Comparison of ENCODE assay signal across 19 mouse cellular contexts in the genomic region with DNA sequence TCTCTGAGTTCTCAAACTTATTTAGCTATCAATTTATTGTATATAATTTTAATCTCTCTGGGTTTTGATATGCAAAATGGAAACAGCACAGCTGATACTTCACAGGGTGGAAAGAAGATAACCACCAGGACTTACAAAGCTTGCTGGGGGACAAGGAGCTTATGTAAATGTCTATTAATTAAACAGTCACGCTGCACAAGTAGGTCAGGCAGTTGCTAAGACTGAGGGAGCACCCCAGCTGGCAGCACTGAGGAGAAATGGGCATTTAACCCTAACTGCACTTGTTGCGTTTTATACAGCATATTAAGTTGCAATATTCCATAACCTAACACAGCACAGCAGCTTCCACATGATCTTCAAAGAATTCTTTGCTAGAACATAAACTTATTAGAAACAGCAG. TPM values are rescaled to one million over a fixed set of nuclear protein-coding genes. Genes with fewer than 3 reads are reported as not detected.
DNase-seq lines count a peak whose midpoint lies in the region; ATAC-seq and TF ChIP-seq lines count a peak whose summit lies in the region.
"Had no signal": no experiment of that assay in that cellular context is flagged by ENCODE, and none has a peak within 500 bp of the region (broad histone marks: within the 10 kb centered on the region; RNA-seq: fewer than 3 reads in every experiment).

No protein-coding gene starts in this region.

- no peak for TF ChIP-seq CTCF in forebrain, postnatal 0 days (IDR thresholded peaks at IDR 0.05; ENCODE audit: low read depth)
- TF ChIP-seq CTCF in kidney, adult 2 months (conservative IDR thresholded peaks at IDR 0.05; ENCODE audit: insufficient read depth, insufficient read length, low read depth, low read length) = no peak
- TF ChIP-seq CTCF in hindbrain, postnatal 0 days (IDR thresholded peaks at IDR 0.05; ENCODE audit: low read depth) = no peak

- DNase-seq in forebrain, postnatal 0 days = no peak
- DNase-seq in kidney, adult 2 months = peak; percentile 32
- no peak for DNase-seq in kidney, adult 11 months
- no peak for DNase-seq in hindbrain, postnatal 0 days (ENCODE audit: low spot score)
- peak; percentile 49 for DNase-seq in retina, adult 2 months (ENCODE audit: low read depth, low spot score)
- no peak for DNase-seq in heart, embryonic 10.5 days (ENCODE audit: low spot score)
- DNase-seq in heart, adult 18-20 months = no peak
- DNase-seq: adrenal gland, postnatal 25 days; cerebellum, adult 2 months; gastrocnemius, postnatal 36 days; lung, postnatal 4 days had no signal

- WGBS in forebrain, embryonic 13.5 days = 21% methylated on average over 2 of the region's 2 CpGs
- 21% methylated on average over 2 of the region's 2 CpGs for WGBS in forebrain, postnatal 0 days
- WGBS in kidney, adult 2 months = 48% methylated on average over 2 of the region's 2 CpGs
- WGBS in hindbrain, postnatal 0 days = 22% methylated on average over 2 of the region's 2 CpGs
- 67% methylated on average over 2 of the region's 2 CpGs for WGBS in heart, embryonic 10.5 days

- H3K4me2 ChIP-seq in forebrain, embryonic 13.5 days = no peak overlapping the region
- H3K4me2 ChIP-seq in forebrain, postnatal 0 days (ENCODE audit: low read depth) = no peak overlapping the region
- H3K4me2 ChIP-seq in hindbrain, postnatal 0 days (ENCODE audit: low read depth, low read length) = no peak overlapping the region
- H3K4me2 ChIP-seq: embryonic facial prominence, embryonic 12.5 days; limb, embryonic 12.5 days; liver, embryonic 12.5 days; lung, embryonic 15.5 days had no signal

- TF ChIP-seq POLR2A in kidney, adult 2 months (IDR thresholded peaks at IDR 0.05; ENCODE audit: low read depth, low read length) = no peak

- no peak overlapping the region for H3K4me3 ChIP-seq in forebrain, embryonic 13.5 days
- H3K4me3 ChIP-seq in forebrain, postnatal 0 days (ENCODE audit: low read depth, low read length) = no peak overlapping the region
- H3K4me3 ChIP-seq in kidney, adult 2 months (ENCODE audit: insufficient read depth, low read depth, low read length) = no peak overlapping the region
- H3K4me3 ChIP-seq in hindbrain, postnatal 0 days (ENCODE audit: low read length) = no peak overlapping the region
- H3K4me3 ChIP-seq in heart, embryonic 10.5 days = no peak overlapping the region
- H3K4me3 ChIP-seq: embryonic facial prominence, embryonic 12.5 days; limb, embryonic 12.5 days; liver, embryonic 12.5 days; lung, embryonic 15.5 days had no signal

- H3K9ac ChIP-seq in forebrain, embryonic 13.5 days = no peak overlapping the region
- no peak overlapping the region for H3K9ac ChIP-seq in forebrain, postnatal 0 days
- H3K9ac ChIP-seq in hindbrain, postnatal 0 days (replicated peaks; ENCODE audit: low read length) = no peak overlapping the region
- H3K9ac ChIP-seq: embryonic facial prominence, embryonic 12.5 days; limb, embryonic 12.5 days; liver, embryonic 12.5 days; lung, embryonic 15.5 days had no signal

- H3K9me3 ChIP-seq in forebrain, embryonic 13.5 days (replicated peaks) = 0 out of 2 replicates have a peak, but pooled peaks cover 5% of the 10 kb centered on the region
- H3K9me3 ChIP-seq in forebrain, postnatal 0 days (ENCODE audit: low read length) = no peaks in the 10 kb centered on the region; the same call in 1 of the 2 replicates
- H3K9me3 ChIP-seq in hindbrain, postnatal 0 days (ENCODE audit: low read length) = 0 out of 2 replicates have a peak, but pooled peaks cover 2% of the 10 kb centered on the region
- H3K9me3 ChIP-seq in heart, embryonic 10.5 days = no peaks in the 10 kb centered on the region
- H3K9me3 ChIP-seq: embryonic facial prominence, embryonic 12.5 days; G1E; limb, embryonic 12.5 days; liver, embryonic 12.5 days; lung, embryonic 15.5 days had no signal

- H3K4me1 ChIP-seq in forebrain, embryonic 13.5 days = peaks cover 19% of the 10 kb centered on the region
- H3K4me1 ChIP-seq in forebrain, postnatal 0 days (ENCODE audit: insufficient read depth) = no peaks in the 10 kb centered on the region
- H3K4me1 ChIP-seq in kidney, adult 2 months (ENCODE audit: control insufficient read depth, insufficient read depth, low read length) = peaks cover 7% of the 10 kb centered on the region; the same call in 1 of the 2 replicates
- no peaks in the 10 kb centered on the region for H3K4me1 ChIP-seq in hindbrain, postnatal 0 days (ENCODE audit: insufficient read depth, low read length)
- peaks cover 14% of the 10 kb centered on the region for H3K4me1 ChIP-seq in heart, embryonic 10.5 days
- H3K4me1 ChIP-seq: embryonic facial prominence, embryonic 12.5 days; limb, embryonic 12.5 days; liver, embryonic 12.5 days; lung, embryonic 15.5 days had no signal

- peak; percentile 65; the same call in 1 of the 2 replicates for ATAC-seq in forebrain, embryonic 13.5 days
- no peak; the same call in 1 of the 2 replicates for ATAC-seq in forebrain, postnatal 0 days
- peak; percentile 51; the same call in 1 of the 2 replicates for ATAC-seq in hindbrain, postnatal 0 days
- ATAC-seq: liver, embryonic 12.5 days had no signal

- H3K27ac ChIP-seq in forebrain, embryonic 13.5 days = no peak overlapping the region
- no peak overlapping the region for H3K27ac ChIP-seq in forebrain, postnatal 0 days (ENCODE audit: low read depth, low read length)
- no peak overlapping the region for H3K27ac ChIP-seq in kidney, adult 2 months (ENCODE audit: insufficient read depth, low read depth, low read length)
- no peak overlapping the region for H3K27ac ChIP-seq in hindbrain, postnatal 0 days
- H3K27ac ChIP-seq in heart, embryonic 10.5 days = no peak overlapping the region
- H3K27ac ChIP-seq: embryonic facial prominence, embryonic 12.5 days; limb, embryonic 12.5 days; liver, embryonic 12.5 days; lung, embryonic 15.5 days had no signal

- H3K36me3 ChIP-seq in forebrain, embryonic 13.5 days (ENCODE audit: poor library complexity, severe bottlenecking) = no peaks in the 10 kb centered on the region
- H3K36me3 ChIP-seq in forebrain, postnatal 0 days (ENCODE audit: insufficient read depth) = no peaks in the 10 kb centered on the region
- no peaks in the 10 kb centered on the region for H3K36me3 ChIP-seq in kidney, adult 2 months (ENCODE audit: control insufficient read depth, insufficient read depth, low read length)
- no peaks in the 10 kb centered on the region for H3K36me3 ChIP-seq in hindbrain, postnatal 0 days (ENCODE audit: insufficient read depth, low read length)
- H3K36me3 ChIP-seq in heart, embryonic 10.5 days = no peaks in the 10 kb centered on the region
- H3K36me3 ChIP-seq: embryonic facial prominence, embryonic 12.5 days; limb, embryonic 12.5 days; liver, embryonic 12.5 days; lung, embryonic 15.5 days had no signal

- no peaks in the 10 kb centered on the region for H3K27me3 ChIP-seq in forebrain, embryonic 13.5 days
- H3K27me3 ChIP-seq in forebrain, postnatal 0 days (ENCODE audit: insufficient read depth, low read length) = no peaks in the 10 kb centered on the region
- no peaks in the 10 kb centered on the region for H3K27me3 ChIP-seq in kidney, adult 2 months (replicated peaks; ENCODE audit: control insufficient read depth, insufficient read depth, low read length)
- no peaks in the 10 kb centered on the region for H3K27me3 ChIP-seq in hindbrain, postnatal 0 days (ENCODE audit: insufficient read depth, low read length)
- H3K27me3 ChIP-seq in heart, embryonic 10.5 days (ENCODE audit: insufficient read depth, poor library complexity, severe bottlenecking) = no peaks in the 10 kb centered on the region
- H3K27me3 ChIP-seq: embryonic facial prominence, embryonic 12.5 days; limb, embryonic 12.5 days; liver, embryonic 12.5 days; lung, embryonic 15.5 days had no signal

RNA-seq across cellular contexts. Expression of a gene that starts 36.1 kb away (rescaled TPM):
- polyA plus RNA-seq in forebrain, embryonic 13.5 days (2015; fragmentation: Nextera tagmentation; extraction: Ambion mirVana) = 174 and 219 TPM in 2 replicates
- total RNA-seq in forebrain, postnatal 0 days (2014; rRNA removed) = 493 and 1,038 TPM in 2 replicates
- polyA plus RNA-seq in forebrain, postnatal 0 days (2015; fragmentation: Nextera tagmentation; extraction: Ambion mirVana) = 145 and 199 TPM in 2 replicates
- 185 and 257 TPM in 2 replicates for polyA plus RNA-seq in kidney, adult 2 months (2012; rRNA removed)
- total RNA-seq in hindbrain, postnatal 0 days (2014; rRNA removed) = 133 and 170 TPM in 2 replicates
- polyA plus RNA-seq in hindbrain, postnatal 0 days (2015; fragmentation: Nextera tagmentation; extraction: Ambion mirVana) = 146 and 154 TPM in 2 replicates
- 139 and 171 TPM in 2 replicates for polyA plus RNA-seq in heart, embryonic 10.5 days (2016; fragmentation: Nextera tagmentation; extraction: Ambion mirVana)
- total RNA-seq in heart, adult 18-20 months (2021) = 100 to 1,000 TPM; 170 to 197 TPM

RNA-seq across cellular contexts. Expression of a gene that starts 53.7 kb away (rescaled TPM):
- 1.5 and 2.6 TPM in 2 replicates for polyA plus RNA-seq in forebrain, embryonic 13.5 days (2015; fragmentation: Nextera tagmentation; extraction: Ambion mirVana)
- 7.5 and 8.2 TPM in 2 replicates for total RNA-seq in forebrain, postnatal 0 days (2014; rRNA removed)
- polyA plus RNA-seq in forebrain, postnatal 0 days (2015; fragmentation: Nextera tagmentation; extraction: Ambion mirVana) = 7.4 and 10.0 TPM in 2 replicates
- 0.06 and 0.14 TPM in 2 replicates for polyA plus RNA-seq in kidney, adult 2 months (2012; rRNA removed)
- total RNA-seq in hindbrain, postnatal 0 days (2014; rRNA removed) = 0.21 TPM in 1 of 2 replicates, not detected in the other
- 0.86 and 0.87 TPM in 2 replicates for polyA plus RNA-seq in hindbrain, postnatal 0 days (2015; fragmentation: Nextera tagmentation; extraction: Ambion mirVana)
- polyA plus RNA-seq in heart, embryonic 10.5 days (2016; fragmentation: Nextera tagmentation; extraction: Ambion mirVana) = 0.39 TPM in 1 of 2 replicates, not detected in the other
- not detected for total RNA-seq in heart, adult 18-20 months (2021)
- total RNA-seq: adrenal gland, postnatal 25 days; G1E; gastrocnemius, postnatal 36 days had no signal
- polyA plus RNA-seq: G1E; large intestine, adult 2 months; liver, embryonic 12.5 days; lung, embryonic 15.5 days; small intestine, adult 2 months had no signal

Comparison
In these comparisons a context has a peak if more than half of its experiments do, and no peak if none do; other contexts are left out.
1. DNase-seq: peak in kidney, adult 2 months (single experiment) and retina, adult 2 months (single experiment); none in forebrain, postnatal 0 days (single experiment), kidney, adult 11 months (single experiment), hindbrain, postnatal 0 days (single experiment), heart, embryonic 10.5 days (single experiment) and heart, adult 18-20 months (0 of 2).